25 mouse cellular contexts compared by ENCODE assay signal in genomic region chr7:89401136-89401858, GRCm38 (mm10). TPM values are rescaled to one million over a fixed set of nuclear protein-coding genes. Genes with fewer than 3 reads are reported as not detected.
DNase-seq lines count a peak whose midpoint lies in the region; ATAC-seq lines count a peak whose summit lies in the region.
"Had no signal": no experiment of that assay in that cellular context is flagged by ENCODE, and none has a peak within 500 bp of the region (broad histone marks: within the 10 kb centered on the region; RNA-seq: fewer than 3 reads in every experiment).

No protein-coding gene starts in this region.

- H3K27me3 ChIP-seq in forebrain, embryonic 12.5 days = peaks cover 41% of the 10 kb centered on the region
- H3K27me3 ChIP-seq in forebrain, embryonic 15.5 days = 0 out of 2 replicates have a peak, but pooled peaks cover 15% of the 10 kb centered on the region
- H3K27me3 ChIP-seq in kidney, embryonic 14.5 days (ENCODE audit: control insufficient read depth, insufficient read depth, low read length) = no peaks in the 10 kb centered on the region
- no peaks in the 10 kb centered on the region for H3K27me3 ChIP-seq in liver, embryonic 11.5 days (replicated peaks; ENCODE audit: control insufficient read depth, insufficient read depth, low read length)
- H3K27me3 ChIP-seq in embryonic facial prominence, embryonic 10.5 days (replicated peaks; ENCODE audit: low read depth, poor library complexity, severe bottlenecking) = peaks cover 20% of the 10 kb centered on the region
- H3K27me3 ChIP-seq: embryonic facial prominence, embryonic 12.5 days; intestine, embryonic 15.5 days had no signal

- no peak overlapping the region for H3K9ac ChIP-seq in forebrain, embryonic 12.5 days
- H3K9ac ChIP-seq in forebrain, embryonic 15.5 days (replicated peaks) = no peak overlapping the region
- no peak overlapping the region for H3K9ac ChIP-seq in kidney, embryonic 14.5 days (ENCODE audit: low read depth, low read length)
- H3K9ac ChIP-seq in liver, embryonic 11.5 days (ENCODE audit: low read depth, low read length) = no peak overlapping the region
- H3K9ac ChIP-seq: embryonic facial prominence, embryonic 12.5 days; intestine, embryonic 15.5 days; midbrain, embryonic 12.5 days had no signal

- no peak for DNase-seq in kidney, adult 11 months
- DNase-seq in liver, embryonic 11.5 days (ENCODE audit: low spot score) = no peak
- no peak for DNase-seq in liver
- DNase-seq in embryonic facial prominence, embryonic 10.5 days (ENCODE audit: low spot score) = peak; percentile 18
- no peak for DNase-seq in frontal cortex, adult 2 months (ENCODE audit: extremely low spot score in 1 of 2, low spot score in 1 of 2)
- DNase-seq: adrenal gland, postnatal 36 days; cerebellum, postnatal 14 days; heart, postnatal 10 days; layer of hippocampus, adult 9-11 months; lung, postnatal 10 days; retina, postnatal 1 day; right cerebral cortex, postnatal 25 days; spleen, adult 18-20 months; thymus, postnatal 25 days had no signal

- H3K4me3 ChIP-seq in forebrain, embryonic 12.5 days (replicated peaks) = no peak overlapping the region
- no peak overlapping the region for H3K4me3 ChIP-seq in forebrain, embryonic 15.5 days
- H3K4me3 ChIP-seq in kidney, embryonic 14.5 days (ENCODE audit: low read length) = no peak overlapping the region; the same call in 1 of the 2 replicates
- H3K4me3 ChIP-seq in liver, embryonic 11.5 days (ENCODE audit: low read depth, low read length) = no peak overlapping the region
- no peak overlapping the region for H3K4me3 ChIP-seq in embryonic facial prominence, embryonic 10.5 days
- H3K4me3 ChIP-seq: embryonic facial prominence, embryonic 12.5 days; hindbrain, embryonic 10.5 days; intestine, embryonic 15.5 days; left cerebral cortex, adult 2 months; midbrain, embryonic 12.5 days had no signal

- 0 out of 2 replicates have a peak overlapping the region, but pooled peaks have one; percentile 31 for H3K27ac ChIP-seq in forebrain, embryonic 12.5 days
- no peak overlapping the region for H3K27ac ChIP-seq in forebrain, embryonic 15.5 days (replicated peaks)
- H3K27ac ChIP-seq in kidney, embryonic 14.5 days (ENCODE audit: low read depth, low read length) = peak overlapping the region; percentile 52; the same call in 1 of the 2 replicates
- no peak overlapping the region for H3K27ac ChIP-seq in liver, embryonic 11.5 days (ENCODE audit: low read depth, low read length)
- no peak overlapping the region; the same call in 1 of the 2 replicates for H3K27ac ChIP-seq in embryonic facial prominence, embryonic 10.5 days (replicated peaks)
- H3K27ac ChIP-seq: embryonic facial prominence, embryonic 12.5 days; hindbrain, embryonic 10.5 days; intestine, embryonic 15.5 days; left cerebral cortex, adult 2 months; midbrain, embryonic 12.5 days had no signal

- H3K4me2 ChIP-seq in forebrain, embryonic 12.5 days = no peak overlapping the region
- H3K4me2 ChIP-seq in forebrain, embryonic 15.5 days (replicated peaks) = no peak overlapping the region
- H3K4me2 ChIP-seq in kidney, embryonic 14.5 days (replicated peaks; ENCODE audit: low read depth, low read length) = no peak overlapping the region; the same call in none of the 2 replicates
- H3K4me2 ChIP-seq in liver, embryonic 11.5 days = 0 out of 2 replicates have a peak overlapping the region, but pooled peaks have one; percentile 12
- H3K4me2 ChIP-seq: embryonic facial prominence, embryonic 12.5 days; heart, embryonic 11.5 days; intestine, embryonic 15.5 days; midbrain, embryonic 12.5 days had no signal

- H3K36me3 ChIP-seq in forebrain, embryonic 12.5 days (replicated peaks) = no peaks in the 10 kb centered on the region
- H3K36me3 ChIP-seq in forebrain, embryonic 15.5 days = no peaks in the 10 kb centered on the region
- no peaks in the 10 kb centered on the region for H3K36me3 ChIP-seq in kidney, embryonic 14.5 days (ENCODE audit: control insufficient read depth, insufficient read depth, low read length)
- no peaks in the 10 kb centered on the region for H3K36me3 ChIP-seq in liver, embryonic 11.5 days (ENCODE audit: control insufficient read depth, insufficient read depth, low read length)
- no peaks in the 10 kb centered on the region for H3K36me3 ChIP-seq in embryonic facial prominence, embryonic 10.5 days (replicated peaks)
- H3K36me3 ChIP-seq: embryonic facial prominence, embryonic 12.5 days; hindbrain, embryonic 10.5 days; intestine, embryonic 15.5 days; midbrain, embryonic 12.5 days had no signal

- H3K9me3 ChIP-seq in forebrain, embryonic 12.5 days = no peaks in the 10 kb centered on the region
- H3K9me3 ChIP-seq in forebrain, embryonic 15.5 days = no peaks in the 10 kb centered on the region
- H3K9me3 ChIP-seq in kidney, embryonic 14.5 days (ENCODE audit: control insufficient read depth, low read length) = no peaks in the 10 kb centered on the region
- H3K9me3 ChIP-seq in liver, embryonic 11.5 days (ENCODE audit: control insufficient read depth, low read length) = no peaks in the 10 kb centered on the region
- H3K9me3 ChIP-seq in embryonic facial prominence, embryonic 10.5 days = no peaks in the 10 kb centered on the region
- H3K9me3 ChIP-seq: embryonic facial prominence, embryonic 12.5 days; hindbrain, embryonic 10.5 days; intestine, embryonic 15.5 days; midbrain, embryonic 12.5 days had no signal

- no peak for ATAC-seq in forebrain, embryonic 12.5 days (ENCODE audit: low FRiP score)
- no peak for ATAC-seq in forebrain, embryonic 15.5 days (replicated peaks)
- ATAC-seq in kidney, embryonic 14.5 days (ENCODE audit: low FRiP score, low TSS enrichment) = no peak
- no peak for ATAC-seq in liver, embryonic 11.5 days (replicated peaks; ENCODE audit: low FRiP score)
- ATAC-seq: forebrain, embryonic 14.5 days; hindbrain, embryonic 16.5 days; intestine, embryonic 15.5 days had no signal

- 20% methylated on average over 11 of the region's 11 CpGs for WGBS in forebrain, embryonic 12.5 days
- 23% methylated on average over 11 of the region's 11 CpGs for WGBS in forebrain, embryonic 15.5 days
- WGBS in kidney, embryonic 14.5 days = 44% methylated on average over 11 of the region's 11 CpGs
- 57% methylated on average over 11 of the region's 11 CpGs for WGBS in liver, embryonic 11.5 days
- WGBS in embryonic facial prominence, embryonic 10.5 days = 45% methylated on average over 11 of the region's 11 CpGs

- H3K4me1 ChIP-seq in forebrain, embryonic 12.5 days = peaks cover 24% of the 10 kb centered on the region
- H3K4me1 ChIP-seq in forebrain, embryonic 15.5 days = peaks cover 23% of the 10 kb centered on the region
- H3K4me1 ChIP-seq in kidney, embryonic 14.5 days (ENCODE audit: control insufficient read depth, insufficient read depth, low read length) = peaks cover 15% of the 10 kb centered on the region
- peaks cover 10% of the 10 kb centered on the region; the same call in 1 of the 2 replicates for H3K4me1 ChIP-seq in liver, embryonic 11.5 days (replicated peaks; ENCODE audit: control insufficient read depth, insufficient read depth, low read length)
- H3K4me1 ChIP-seq in embryonic facial prominence, embryonic 10.5 days = peaks cover 46% of the 10 kb centered on the region
- H3K4me1 ChIP-seq: intestine, embryonic 15.5 days had no signal

RNA-seq across cellular contexts. Expression of gene Tmem135, which starts 2.7 kb away (rescaled TPM):
- 19.2 and 26.4 TPM in 2 replicates for polyA plus RNA-seq in forebrain, embryonic 12.5 days (2016; fragmentation: Nextera tagmentation; extraction: Ambion mirVana)
- polyA plus RNA-seq in forebrain, embryonic 15.5 days (2015; fragmentation: Nextera tagmentation; extraction: Ambion mirVana) = 22.7 and 25.4 TPM in 2 replicates
- 19.2 and 31.9 TPM in 2 replicates for polyA plus RNA-seq in kidney, embryonic 14.5 days (2014; fragmentation: Nextera tagmentation; extraction: Ambion mirVana)
- polyA plus RNA-seq in liver, embryonic 11.5 days (2014; fragmentation: Nextera tagmentation; extraction: Ambion mirVana) = 27.0 and 28.9 TPM in 2 replicates
- polyA plus RNA-seq in embryonic facial prominence, embryonic 10.5 days (2016; fragmentation: Nextera tagmentation; extraction: Ambion mirVana) = 15.8 and 18.0 TPM in 2 replicates
- polyA plus RNA-seq in frontal cortex, adult 2 months (2012; rRNA removed) = 35.3 and 37.5 TPM in 2 replicates

RNA-seq across cellular contexts. Expression of gene Fzd4, which starts 2.9 kb away (rescaled TPM):
- polyA plus RNA-seq in forebrain, embryonic 12.5 days (2016; fragmentation: Nextera tagmentation; extraction: Ambion mirVana) = 2.4 and 3.3 TPM in 2 replicates
- 1.3 and 1.5 TPM in 2 replicates for polyA plus RNA-seq in forebrain, embryonic 15.5 days (2015; fragmentation: Nextera tagmentation; extraction: Ambion mirVana)
- 19.9 and 42.0 TPM in 2 replicates for polyA plus RNA-seq in kidney, embryonic 14.5 days (2014; fragmentation: Nextera tagmentation; extraction: Ambion mirVana)
- polyA plus RNA-seq in liver, embryonic 11.5 days (2014; fragmentation: Nextera tagmentation; extraction: Ambion mirVana) = 7.8 and 8.3 TPM in 2 replicates
- polyA plus RNA-seq in embryonic facial prominence, embryonic 10.5 days (2016; fragmentation: Nextera tagmentation; extraction: Ambion mirVana) = 10.2 and 11.5 TPM in 2 replicates
- 4.7 and 5.0 TPM in 2 replicates for polyA plus RNA-seq in frontal cortex, adult 2 months (2012; rRNA removed)

Comparison
In these comparisons a context has a peak if more than half of its experiments do, and no peak if none do; other contexts are left out.
1. H3K27ac ChIP-seq: peak in forebrain, embryonic 12.5 days (single experiment) and kidney, embryonic 14.5 days (single experiment); none in forebrain, embryonic 15.5 days (single experiment), liver, embryonic 11.5 days (single experiment) and embryonic facial prominence, embryonic 10.5 days (single experiment).